Mouse (Mus musculus) kidney, adult 2 months (tissue): ENCODE measurements around the gene Kcnj9. TPM values are rescaled to one million over a fixed set of nuclear protein-coding genes. Genes with fewer than 3 reads are reported as not detected.

Experiments used
- DNase-seq: peaks from one replicate; pipeline ENCODE4 v3.0.0; 2021
- H3K27ac ChIP-seq: fragments of 200-500 bp; 2 replicates; pipeline ENCODE4 v1.5.1; 2012; ENCODE audit warnings: low read depth, low read length, control low read depth, inconsistent platforms; ENCODE audit not compliant: insufficient read depth
- H3K27me3 ChIP-seq: fragments of 200-500 bp; replicated peaks from 2 replicates; pipeline ENCODE4 v1.6.1; 2012; ENCODE audit warnings: mild to moderate bottlenecking, moderate library complexity, low read length, inconsistent platforms; ENCODE audit not compliant: control insufficient read depth, insufficient read depth
- H3K36me3 ChIP-seq: fragments of 200-500 bp; 2 replicates; pipeline ENCODE4 v1.6.1; 2012; ENCODE audit warnings: mild to moderate bottlenecking, moderate library complexity, low read length, inconsistent platforms; ENCODE audit not compliant: control insufficient read depth, insufficient read depth
- H3K4me1 ChIP-seq: fragments of 200-500 bp; 2 replicates; pipeline ENCODE4 v1.6.1; 2011; ENCODE audit warnings: low read length; ENCODE audit not compliant: control insufficient read depth, insufficient read depth
- H3K4me3 ChIP-seq: fragments of 200-500 bp; 2 replicates; pipeline ENCODE4 v1.5.1; 2011; ENCODE audit warnings: mild to moderate bottlenecking, low read depth, low read length, control low read depth; ENCODE audit not compliant: insufficient read depth
- CTCF ChIP-seq: fragments of 200-500 bp; conservative IDR thresholded peaks from 2 replicates; pipeline ENCODE4 v1.5.1; 2011; ENCODE audit warnings: low read depth, mild to moderate bottlenecking, control low read depth, low read length, moderate library complexity, mixed read lengths; ENCODE audit not compliant: insufficient read depth, insufficient read length
- POLR2A ChIP-seq: fragments of 200-500 bp; IDR thresholded peaks from one replicate; pipeline ENCODE4 v1.6.1; 2011; ENCODE audit warnings: low read depth, low read length, control low read depth
- WGBS: fragments of 180-500 bp; shearing (Covaris S2); methylation state at CpG from one replicate; pipeline ENCODE4 v1.1.7; 2018; 5-methylcytosine and 5-hydroxymethylcytosine counted together
- polyA plus RNA-seq: library from polyadenylated mRNA; depleted of rRNA; stranded (reverse); fragments of >200 nt; gene quantifications from 2 replicates; pipeline ENCODE4 v1.2.3, GENCODE M21; 2012

Kcnj9 gene
- polyA plus RNA-seq, 1 experiment = 0.06 TPM

DNA sequence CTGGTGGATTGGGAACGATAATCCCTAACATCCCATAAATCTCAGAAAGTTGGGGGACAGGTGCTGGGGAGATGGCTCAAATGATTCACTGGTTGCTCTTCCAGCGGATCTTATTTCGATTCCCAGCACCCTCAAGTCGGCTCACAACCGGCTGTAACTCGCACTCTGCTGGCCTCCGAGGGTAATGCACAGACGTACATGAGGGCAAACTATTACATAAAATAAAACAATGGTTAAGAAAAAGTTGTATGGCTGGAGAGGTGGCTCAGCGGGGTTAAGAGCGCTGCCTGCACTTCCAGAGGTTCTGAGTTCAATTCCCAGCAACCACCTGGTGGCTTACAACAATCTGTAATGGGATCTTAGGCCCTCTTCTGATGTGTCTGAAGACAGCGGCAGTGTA lies 2.4 kb downstream of the Kcnj9 start:
- H3K4me1 ChIP-seq = no peaks in the 10 kb centered on the region; the same call in 1 of the 2 replicates
- no peaks in the 10 kb centered on the region; the same call in 1 of the 2 replicates for H3K27me3 ChIP-seq
- no peaks in the 10 kb centered on the region for H3K36me3 ChIP-seq
- 53% methylated on average over 11 of the region's 11 CpGs for WGBS
- H3K4me3 ChIP-seq = no peak overlapping the region
- no peak for TF ChIP-seq CTCF
- TF ChIP-seq POLR2A = no peak
- DNase-seq = no peak
- H3K27ac ChIP-seq = no peak overlapping the region

DNA sequence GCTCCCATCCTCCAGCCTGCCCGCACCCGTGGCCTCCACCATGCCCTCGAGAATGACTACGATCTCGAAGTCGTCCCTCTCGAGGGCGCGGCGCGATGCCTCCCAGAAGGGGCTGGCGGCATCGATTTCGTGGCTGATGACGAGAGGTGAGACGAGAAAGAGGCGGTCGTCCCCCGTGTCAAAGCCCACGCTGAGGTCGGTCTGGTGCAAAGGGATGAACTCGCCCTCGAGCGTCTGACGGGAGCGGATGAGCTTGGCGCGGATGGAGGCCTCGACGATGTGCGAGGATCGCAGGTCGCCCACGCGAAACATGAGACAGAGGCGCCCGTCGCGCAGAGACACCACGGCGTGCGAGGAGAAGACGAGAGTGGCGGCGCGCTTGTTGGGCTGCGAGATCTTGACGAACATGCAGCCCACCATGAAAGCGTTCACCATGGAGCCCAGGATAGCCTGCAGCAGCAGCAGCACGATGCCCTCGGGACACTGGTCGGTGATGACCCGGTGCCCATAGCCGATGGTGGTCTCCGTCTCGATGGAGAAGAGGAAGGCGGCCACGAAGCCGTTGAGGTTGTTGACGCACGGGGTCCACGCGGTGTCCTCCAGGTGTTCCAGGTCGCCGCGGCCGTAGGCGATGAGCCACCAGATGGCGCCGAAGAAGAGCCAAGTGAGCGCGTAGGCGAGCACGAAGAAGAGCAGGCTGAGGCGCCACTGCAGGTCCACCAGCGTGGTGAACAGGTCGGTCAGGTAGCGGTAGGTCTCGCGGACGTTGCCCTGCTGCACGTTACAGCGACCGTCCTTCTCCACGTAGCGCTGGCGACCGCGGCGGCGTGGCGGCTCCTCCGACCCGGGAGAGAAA lies 3.2 kb downstream of the Kcnj9 start:
- Histone ChIP-seq H3K27ac (no peak overlapping the region), H3K4me1 (no peaks in the 10 kb centered on the region; the same call in 1 of the 2 replicates), H3K27me3 (no peaks in the 10 kb centered on the region; the same call in 1 of the 2 replicates), H3K4me3 (peak overlapping the region; percentile 41), H3K36me3 (no peaks in the 10 kb centered on the region)
- WGBS = 18% methylated on average over 94 of the region's 94 CpGs
- TF ChIP-seq CTCF (peak; percentile 79), POLR2A (no peak)
- DNase-seq = peak; percentile 85

DNA sequence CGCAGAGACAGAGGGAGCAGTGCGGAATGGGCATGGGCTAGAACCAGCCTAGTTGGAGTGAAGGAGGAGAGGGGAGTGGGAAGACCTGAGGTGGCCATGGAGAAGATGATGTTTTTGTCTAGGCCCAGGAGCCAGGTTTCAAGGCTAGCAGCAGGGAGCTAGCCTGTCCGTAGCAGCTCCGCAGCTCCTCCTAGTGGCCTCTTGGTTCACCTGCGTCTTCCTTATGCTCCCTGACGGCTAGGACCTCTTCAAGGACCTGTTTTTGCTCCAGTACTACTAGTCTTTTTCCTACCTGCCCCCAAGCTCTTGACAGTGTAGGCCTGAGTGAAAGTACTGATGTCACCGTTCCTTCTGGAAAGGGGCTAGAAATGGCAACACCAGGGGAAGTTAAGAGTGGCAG lies 4.4 kb downstream of the Kcnj9 start:
- Histone ChIP-seq H3K4me1 (no peaks in the 10 kb centered on the region; the same call in 1 of the 2 replicates), H3K36me3 (no peaks in the 10 kb centered on the region), H3K4me3 (no peak overlapping the region), H3K27me3 (no peaks in the 10 kb centered on the region; the same call in 1 of the 2 replicates), H3K27ac (no peak overlapping the region)
- WGBS = 26% methylated on average over 7 of the region's 7 CpGs
- peak; percentile 83 for DNase-seq
- TF ChIP-seq CTCF = peak; percentile 94
- TF ChIP-seq POLR2A = no peak

DNA sequence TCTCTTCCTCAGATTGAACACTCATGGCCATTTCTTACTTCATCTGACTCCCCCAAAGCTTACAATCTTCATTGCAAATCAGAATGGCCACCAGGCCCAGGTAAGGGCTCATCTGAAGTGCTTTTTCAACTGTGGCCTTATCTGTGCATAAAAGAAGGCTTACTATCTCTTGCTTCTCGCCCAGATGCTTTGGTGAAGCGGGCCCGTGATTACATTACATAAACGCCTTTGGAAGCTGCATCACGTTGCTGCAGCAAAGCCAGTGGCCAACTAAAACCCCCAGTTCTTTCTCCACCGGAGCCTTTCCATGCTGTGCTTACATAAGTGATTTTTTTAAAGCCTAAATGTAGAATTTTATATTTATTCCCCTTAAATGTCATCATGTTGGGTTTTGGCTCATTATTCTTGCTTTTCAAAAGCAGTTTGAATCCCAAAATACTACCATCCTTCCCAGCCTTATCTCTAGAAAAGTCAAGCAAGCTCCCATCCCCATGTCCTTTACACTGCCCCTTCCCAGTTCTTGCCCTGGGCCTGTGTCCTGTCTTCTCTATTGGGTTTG lies 5.2 kb downstream of the Kcnj9 start:
- Histone ChIP-seq H3K4me3 (no peak overlapping the region), H3K36me3 (no peaks in the 10 kb centered on the region), H3K4me1 (no peaks in the 10 kb centered on the region; the same call in 1 of the 2 replicates), H3K27me3 (no peaks in the 10 kb centered on the region; the same call in 1 of the 2 replicates), H3K27ac (no peak overlapping the region)
- no peak for TF ChIP-seq CTCF
- TF ChIP-seq POLR2A = no peak
- 89% methylated on average over 6 of the region's 6 CpGs for WGBS
- DNase-seq = no peak

DNA sequence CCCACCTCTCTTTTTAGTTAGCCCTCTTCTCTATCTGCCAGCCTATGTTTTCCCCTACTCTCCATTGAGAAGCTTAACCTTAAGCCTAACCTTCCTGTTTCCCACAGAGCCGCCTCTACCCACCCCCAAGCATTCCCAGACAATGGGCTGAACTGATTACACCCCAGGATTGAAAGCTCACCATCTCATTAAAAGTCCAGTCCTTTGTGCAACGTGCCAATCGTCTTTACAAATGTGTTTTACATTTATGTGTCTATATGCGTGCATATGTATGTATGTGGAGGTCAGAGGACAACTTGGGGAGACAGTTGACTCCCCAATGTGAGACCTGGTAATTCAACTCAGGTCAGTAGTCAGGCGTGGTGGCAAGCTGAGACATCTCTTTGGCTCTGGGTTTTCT lies 5.8 kb downstream of the Kcnj9 start:
- Histone ChIP-seq H3K27ac (no peak overlapping the region), H3K4me3 (no peak overlapping the region), H3K4me1 (no peaks in the 10 kb centered on the region; the same call in 1 of the 2 replicates), H3K27me3 (no peaks in the 10 kb centered on the region; the same call in 1 of the 2 replicates), H3K36me3 (no peaks in the 10 kb centered on the region)
- no peak for DNase-seq
- TF ChIP-seq POLR2A = no peak
- TF ChIP-seq CTCF = no peak
- 72% methylated on average over 5 of the region's 5 CpGs for WGBS

DNA sequence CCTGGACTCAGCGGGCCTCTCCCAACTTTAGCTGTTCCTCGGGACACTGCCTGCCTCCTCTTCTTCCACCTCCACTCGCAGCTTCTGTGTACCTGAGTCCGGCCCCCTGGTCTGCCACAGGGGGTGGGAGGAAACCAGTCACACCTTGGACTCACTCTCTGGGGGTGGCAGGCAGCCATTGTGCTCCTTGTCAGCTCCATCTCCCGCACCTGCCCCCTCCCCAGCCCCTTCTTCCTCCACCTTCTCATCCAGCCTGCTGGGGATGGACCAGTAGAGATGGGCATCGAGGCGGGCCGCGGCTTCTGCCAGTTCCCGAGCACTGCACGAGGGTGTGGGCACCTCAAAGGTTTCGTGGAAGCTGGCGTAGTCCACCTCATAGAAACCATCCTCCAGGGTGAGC lies 6.4 kb downstream of the Kcnj9 start:
- WGBS = 78% methylated on average over 13 of the region's 13 CpGs
- H3K27me3 ChIP-seq = no peaks in the 10 kb centered on the region
- no peak overlapping the region for H3K27ac ChIP-seq
- no peaks in the 10 kb centered on the region; the same call in 1 of the 2 replicates for H3K4me1 ChIP-seq
- no peaks in the 10 kb centered on the region for H3K36me3 ChIP-seq
- no peak for DNase-seq
- no peak overlapping the region for H3K4me3 ChIP-seq
- no peak for TF ChIP-seq POLR2A
- no peak for TF ChIP-seq CTCF

DNA sequence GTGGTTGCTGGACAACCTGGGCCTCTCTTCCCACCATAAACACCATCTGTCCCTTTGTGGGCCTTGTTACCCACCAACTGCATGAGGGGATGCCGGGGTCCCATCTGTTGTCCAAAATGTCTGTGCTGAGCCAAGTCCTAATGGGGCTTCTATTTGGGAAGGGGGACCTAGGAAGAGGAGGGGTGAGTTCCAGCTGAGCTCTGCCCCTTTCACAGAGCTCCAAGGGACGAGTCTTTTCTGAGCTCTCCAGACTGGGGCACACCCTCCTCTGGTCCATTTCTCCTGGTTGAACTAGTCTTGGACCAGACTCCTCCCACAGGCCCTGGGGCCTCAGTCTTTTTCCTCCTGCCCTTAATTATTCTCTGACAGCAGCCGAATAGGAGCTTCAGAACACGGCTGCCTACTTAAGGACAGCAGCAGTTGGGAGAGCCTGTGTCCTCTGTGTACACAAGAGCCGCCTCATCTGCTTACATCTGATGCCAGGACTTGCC lies 9.2 kb downstream of the Kcnj9 start:
- Histone ChIP-seq H3K27ac (no peak overlapping the region), H3K36me3 (no peaks in the 10 kb centered on the region), H3K27me3 (no peaks in the 10 kb centered on the region), H3K4me1 (no peaks in the 10 kb centered on the region), H3K4me3 (no peak overlapping the region)
- TF ChIP-seq CTCF (no peak), POLR2A (no peak)
- 49% methylated on average over 5 of the region's 5 CpGs for WGBS
- DNase-seq = no peak
